Mouse (Mus musculus) left cerebral cortex, adult 2 months (tissue): Measurements from ENCODE around the gene Mgam. TPM values are rescaled to one million over a fixed set of nuclear protein-coding genes. Genes with fewer than 3 reads are reported as not detected.
"Not testable (repeated sequence)": the region's sequence is repeated elsewhere in the genome, so short reads cannot be mapped to it uniquely, and the experiment has no call there.

Source experiments
- DNase-seq, 2 experiments: peaks; one replicate each; pipeline ENCODE4 v3.0.0; 2021 to 2022; ENCODE audit warnings: low spot score in 2 of 2, mixed read lengths in 1 of 2; ENCODE audit errors: extremely low spot score in 1 of 2
- H3K27ac ChIP-seq: fragments of 200-600 bp; 2 replicates; pipeline ENCODE4 v1.8.1; 2022
- H3K4me3 ChIP-seq: fragments of 200-600 bp; 2 replicates; pipeline ENCODE4 v1.8.1; 2022
- CTCF ChIP-seq: fragments of 200-600 bp; IDR thresholded peaks from 2 replicates; pipeline ENCODE4 v1.8.1; 2022; ENCODE audit warnings: antibody characterized with exemption, mild to moderate bottlenecking, moderate library complexity
- intact Hi-C: fragments of 180-260 bp; cut with DNase I; formaldehyde crosslinking; loops from one replicate; pipeline ENCODE4 v1.15.1; 2025
- total RNA-seq, 2 experiments: library from RNA; stranded (reverse); gene quantifications; 2 replicates each; pipeline ENCODE4 v1.2.3; 2021

The Mgam gene
- total RNA-seq, 2 experiments from 2014 or later, result 0.65 TPM; not detected in 1

- Histone ChIP-seq H3K27ac (no peak overlapping the region), H3K4me3 (no peak overlapping the region)
- no peak for DNase-seq
- TF ChIP-seq CTCF, result no peak
- intact Hi-C loops, result no loop called here
Measured at GRCm38 (mm10) chr6:40755948-40756347, 127.3 kb downstream of the Mgam start.

GRCm38 (mm10) chr6:40757346-40757745, 128.7 kb downstream of the Mgam start:
- H3K27ac ChIP-seq, DNase-seq, intact Hi-C loops, H3K4me3 ChIP-seq: not testable (repeated sequence)

GRCm38 (mm10) chr6:40774656-40775055, 146.0 kb downstream of the Mgam start:
- no peak for DNase-seq
- H3K4me3 ChIP-seq, result no peak overlapping the region
- no peak overlapping the region for H3K27ac ChIP-seq
- intact Hi-C loops, result no loop called here
- no peak for TF ChIP-seq CTCF

GRCm38 (mm10) chr6:40778458-40778857, 149.8 kb downstream of the Mgam start:
- Histone ChIP-seq H3K4me3 (no peak overlapping the region), H3K27ac (no peak overlapping the region)
- DNase-seq, result no peak
- intact Hi-C loops, result no loop called here
- TF ChIP-seq CTCF, result no peak

- TF ChIP-seq CTCF, result no peak
- DNase-seq, result no peak
- intact Hi-C loops, result no loop called here
- Histone ChIP-seq H3K4me3 (no peak overlapping the region), H3K27ac (no peak overlapping the region)
Measured at GRCm38 (mm10) chr6:40783637-40784036, 155.0 kb downstream of the Mgam start.

- DNase-seq, result no peak
- intact Hi-C loops, result no loop called here
- TF ChIP-seq CTCF, result no peak
- Histone ChIP-seq H3K4me3 (no peak overlapping the region), H3K27ac (no peak overlapping the region)
Measured at GRCm38 (mm10) chr6:40784378-40784777, 155.7 kb downstream of the Mgam start.

- intact Hi-C loops, result no loop called here
- TF ChIP-seq CTCF, result no peak
- no peak for DNase-seq
- no peak overlapping the region for H3K27ac ChIP-seq
- H3K4me3 ChIP-seq, result no peak overlapping the region
Measured at GRCm38 (mm10) chr6:40795077-40795812, 166.6 kb downstream of the Mgam start.

- no peak for TF ChIP-seq CTCF
- DNase-seq, result no peak
- Histone ChIP-seq H3K27ac (no peak overlapping the region), H3K4me3 (no peak overlapping the region)
- intact Hi-C loops, result no loop called here
Measured at GRCm38 (mm10) chr6:40818237-40818902, 189.7 kb downstream of the Mgam start.

Other genes starting within 250 kb of the Mgam start
- 10 to 100 TPM; 57.2 to 65.2 TPM for gene E330009J07Rik, start 192.7 kb upstream of the Mgam start, total RNA-seq
- gene Wee2, start 189.7 kb upstream of the Mgam start, total RNA-seq, result under 1 TPM in 1 of 2 experiments, not detected in 1; 0.41 TPM
- 10 to 100 TPM; 30.2 to 30.9 TPM for gene Ssbp1, start 157.5 kb upstream of the Mgam start, total RNA-seq
- under 1 TPM; 0.32 to 0.33 TPM for gene Tas2r137, start 137.6 kb upstream of the Mgam start, total RNA-seq
- gene Tas2r108, start 135.3 kb upstream of the Mgam start, total RNA-seq, result not detected
- not detected for gene Prss37, start 109.3 kb upstream of the Mgam start, total RNA-seq
- gene Olfr461, start 73.8 kb upstream of the Mgam start, total RNA-seq, result not detected
- not detected for gene Olfr460, start 59.3 kb upstream of the Mgam start, total RNA-seq
- gene Clec5a, start 43.0 kb upstream of the Mgam start, total RNA-seq, result 1 to 10 TPM; 1.2 to 1.4 TPM
- not detected for gene Tas2r138, start 15.5 kb upstream of the Mgam start, total RNA-seq